Mouse (Mus musculus): ENCODE measurements around the gene Gm21876. TPM values are rescaled to one million over a fixed set of nuclear protein-coding genes. Genes with fewer than 3 reads are reported as not detected.
"Not testable (repeated sequence)": the region's sequence is repeated elsewhere in the genome, so short reads cannot be mapped to it uniquely, and the experiment has no call there.

The Gm21876 gene
- not detected in 2 replicates for polyA plus RNA-seq (2014; fragmentation: Nextera tagmentation; extraction: Ambion mirVana)

DNA sequence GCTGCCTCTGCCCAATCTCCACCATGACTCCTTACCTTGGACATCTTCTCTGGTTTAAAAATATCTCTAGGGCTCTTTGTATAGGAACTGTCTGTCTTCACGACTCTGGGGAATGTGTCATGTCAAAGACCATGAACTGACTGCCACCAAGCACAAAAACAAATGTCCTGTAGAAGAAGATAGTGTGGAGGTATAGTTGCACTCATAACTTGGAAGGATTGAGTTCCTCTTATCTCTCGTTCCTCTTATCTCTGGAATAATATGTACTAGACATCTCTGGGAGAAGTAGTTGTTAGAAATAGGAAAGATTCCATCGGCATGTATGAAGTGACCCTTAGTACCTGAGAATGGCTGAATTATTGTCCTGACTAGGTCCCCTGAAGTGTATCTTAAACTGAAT is at the start of gene Gm21876:
Gene Gm21876, minus strand, starts transcription at position 101 of the 400 bp plus-strand sequence.
- ATAC-seq (ENCODE audit: insufficient read depth, low FRiP score, low TSS enrichment) = no peak

GRCm38 (mm10) chrX:21220422-21220821 is 45.0 kb upstream of the Gm21876 start:
- Histone ChIP-seq H3K27ac (ENCODE audit: low read depth, low read length) (no peak overlapping the region), H3K9ac (ENCODE audit: low read length) (no peak overlapping the region), H3K27me3 (ENCODE audit: control insufficient read depth, insufficient read depth, low read length) (no peaks in the 10 kb centered on the region), H3K4me2 (ENCODE audit: low read depth) (no peak overlapping the region), H3K4me1 (ENCODE audit: control insufficient read depth, insufficient read depth, low read length) (no peaks in the 10 kb centered on the region), H3K4me3 (ENCODE audit: low read depth, low read length) (no peak overlapping the region), H3K36me3 (ENCODE audit: control insufficient read depth, insufficient read depth, low read length) (no peaks in the 10 kb centered on the region), H3K9me3 (ENCODE audit: control insufficient read depth, low read length) (no peaks in the 10 kb centered on the region)
- no peak for DNase-seq (ENCODE audit: low spot score)
- ATAC-seq (ENCODE audit: insufficient read depth, low FRiP score, low TSS enrichment) = no peak
- 65% methylated on average over 3 of the region's 3 CpGs for WGBS

More for the DNA sequence above, at the start of gene Gm21876:
- Histone ChIP-seq H3K27ac (ENCODE audit: low read depth, low read length) (no peak within 1 kb of the TSS), H3K9ac (ENCODE audit: low read length) (no peak within 1 kb of the TSS), H3K4me1 (ENCODE audit: control insufficient read depth, insufficient read depth, low read length) (no peaks in the 10 kb centered on the region), H3K27me3 (ENCODE audit: control insufficient read depth, insufficient read depth, low read length) (no peaks in the 10 kb centered on the region), H3K4me3 (ENCODE audit: low read depth, low read length) (no peak within 1 kb of the TSS), H3K36me3 (ENCODE audit: control insufficient read depth, insufficient read depth, low read length) (no peaks in the 10 kb centered on the region), H3K9me3 (ENCODE audit: control insufficient read depth, low read length) (no peaks in the 10 kb centered on the region), H3K4me2 (ENCODE audit: low read depth) (no peak within 1 kb of the TSS)
- WGBS = 74% methylated on average over 3 of the region's 3 CpGs
- no peak for DNase-seq (ENCODE audit: low spot score)

- 92% methylated on average over 25 of the region's 25 CpGs for WGBS
- not testable (repeated sequence) for ATAC-seq (ENCODE audit: insufficient read depth, low FRiP score, low TSS enrichment)
These were observed 28.8 kb downstream of the Gm21876 start for GRCm38 (mm10) chrX:21146675-21147074.

More at GRCm38 (mm10) chrX:21146675-21147074, 28.8 kb downstream of the Gm21876 start:
- not testable (repeated sequence) for H3K4me3 ChIP-seq (ENCODE audit: low read depth, low read length); H3K27ac ChIP-seq (ENCODE audit: low read depth, low read length); H3K9me3 ChIP-seq (ENCODE audit: control insufficient read depth, low read length); H3K27me3 ChIP-seq (ENCODE audit: control insufficient read depth, insufficient read depth, low read length); H3K4me2 ChIP-seq (ENCODE audit: low read depth); H3K36me3 ChIP-seq (ENCODE audit: control insufficient read depth, insufficient read depth, low read length); H3K4me1 ChIP-seq (ENCODE audit: control insufficient read depth, insufficient read depth, low read length); DNase-seq (ENCODE audit: low spot score); H3K9ac ChIP-seq (ENCODE audit: low read length)

Other genes with a start within 250 kb of the Gm21876 start
- gene Cfp, start 244.1 kb downstream of the Gm21876 start, polyA plus RNA-seq (2014; fragmentation: Nextera tagmentation; extraction: Ambion mirVana) = 3.4 and 4.1 TPM in 2 replicates
- 6.9 TPM in 2 replicates for gene Elk1, start 225.0 kb downstream of the Gm21876 start, polyA plus RNA-seq (2014; fragmentation: Nextera tagmentation; extraction: Ambion mirVana)
- 50.2 and 52.8 TPM in 2 replicates for gene Uxt, start 213.6 kb downstream of the Gm21876 start, polyA plus RNA-seq (2014; fragmentation: Nextera tagmentation; extraction: Ambion mirVana)
- gene Zfp182, start 113.3 kb downstream of the Gm21876 start, polyA plus RNA-seq (2014; fragmentation: Nextera tagmentation; extraction: Ambion mirVana) = 6.5 and 7.4 TPM in 2 replicates
- gene Spaca5, start 107.2 kb downstream of the Gm21876 start, polyA plus RNA-seq (2014; fragmentation: Nextera tagmentation; extraction: Ambion mirVana) = not detected in 2 replicates
- 2.5 TPM in 2 replicates for gene Zfp300, start 86.1 kb downstream of the Gm21876 start, polyA plus RNA-seq (2014; fragmentation: Nextera tagmentation; extraction: Ambion mirVana)
- not detected in 2 replicates for gene Ssxa1, start 59.8 kb downstream of the Gm21876 start, polyA plus RNA-seq (2014; fragmentation: Nextera tagmentation; extraction: Ambion mirVana)